Mouse (Mus musculus) MEL (cell line): ENCODE measurements around the gene Tunar. TPM values are rescaled to one million over a fixed set of nuclear protein-coding genes. Genes with fewer than 3 reads are reported as not detected.

Experiments
- DNase-seq: peaks from one replicate; pipeline ENCODE4 v3.0.0; 2011; ENCODE audit warnings: low read depth, low spot score
- H3K27ac ChIP-seq: 2 replicates; pipeline ENCODE4 v1.5.1; 2012; ENCODE audit warnings: low read depth, mild to moderate bottlenecking, control low read depth, low read length, moderate library complexity; ENCODE audit not compliant: control insufficient read depth
- H3K27me3 ChIP-seq, 2 experiments: fragments of 150-350 bp in 1 of 2; sonication (generic) in 1 of 2; 2 replicates each; pipeline ENCODE4 v1.6.1; 2012; ENCODE audit warnings: low read length in 2 of 2, mild to moderate bottlenecking in 2 of 2, improper control_type of control experiment in 1 of 2, moderate library complexity in 1 of 2; ENCODE audit not compliant: insufficient read depth in 2 of 2, control insufficient read depth in 1 of 2
- H3K36me3 ChIP-seq, 2 experiments: 2 replicates each; pipeline ENCODE4 v1.6.1; 2012 to 2014; ENCODE audit warnings: low read length in 2 of 2, improper control_type of control experiment in 1 of 2, inconsistent platforms in 1 of 2, mild to moderate bottlenecking in 1 of 2; ENCODE audit not compliant: insufficient read depth in 2 of 2, control insufficient read depth in 1 of 2
- H3K4me1 ChIP-seq, 2 experiments: fragments of 150-350 bp in 1 of 2; sonication (generic) in 1 of 2; 2 replicates each; pipeline ENCODE4 v1.6.1; 2012; ENCODE audit warnings: low read length in 2 of 2, improper control_type of control experiment in 1 of 2, mild to moderate bottlenecking in 1 of 2; ENCODE audit not compliant: insufficient read depth in 2 of 2, control insufficient read depth in 1 of 2
- H3K4me3 ChIP-seq, 2 experiments: fragments of 150-350 bp in 1 of 2; sonication (generic) in 1 of 2; 2 replicates each; pipeline ENCODE4 v1.5.1; 2012; ENCODE audit warnings: low read depth in 2 of 2, low read length in 2 of 2, mild to moderate bottlenecking in 2 of 2, moderate library complexity in 2 of 2, control low read depth in 1 of 2, improper control_type of control experiment in 1 of 2; ENCODE audit not compliant: control insufficient read depth in 1 of 2, insufficient read depth in 1 of 2
- H3K79me2 ChIP-seq: 2 replicates; pipeline ENCODE4 v1.6.1; 2012; ENCODE audit warnings: mild to moderate bottlenecking, low read length, moderate library complexity; ENCODE audit not compliant: control insufficient read depth, poor library complexity, insufficient read depth
- H3K9ac ChIP-seq: 2 replicates; pipeline ENCODE4 v1.6.1; 2012; ENCODE audit warnings: low read depth, mild to moderate bottlenecking, control low read depth, low read length, moderate library complexity; ENCODE audit not compliant: control insufficient read depth, poor library complexity, severe bottlenecking
- H3K9me3 ChIP-seq: fragments of 150-350 bp; sonication (generic); replicated peaks from 2 replicates; pipeline ENCODE4 v1.6.1; 2012; ENCODE audit warnings: mild to moderate bottlenecking, low read length, improper control_type of control experiment, moderate library complexity; ENCODE audit not compliant: insufficient read depth
- BHLHE40 ChIP-seq: IDR thresholded peaks from 2 replicates; pipeline ENCODE4 v1.6.1; 2012; ENCODE audit warnings: low read depth, mild to moderate bottlenecking, inconsistent platforms, low read length, improper control_type of control experiment, borderline replicate concordance
- EP300 ChIP-seq, 2 experiments: IDR thresholded peaks; 2 replicates each; pipeline ENCODE4 v1.6.1; 2011; ENCODE audit warnings: improper control_type of control experiment in 2 of 2, low read length in 2 of 2, low read depth in 1 of 2, mild to moderate bottlenecking in 1 of 2
- ETS1 ChIP-seq: IDR thresholded peaks from 2 replicates; pipeline ENCODE4 v1.6.1; 2012; ENCODE audit warnings: low read depth, mild to moderate bottlenecking, inconsistent platforms, low read length, improper control_type of control experiment, moderate library complexity
- GATA1 ChIP-seq: IDR thresholded peaks from 2 replicates; pipeline ENCODE4 v1.6.1; 2011; ENCODE audit warnings: low read depth, low read length, improper control_type of control experiment
- JUND ChIP-seq: IDR thresholded peaks from 2 replicates; pipeline ENCODE4 v1.6.1; 2011; ENCODE audit warnings: low read depth, mild to moderate bottlenecking, improper control_type of control experiment, low read length
- MAX ChIP-seq: IDR thresholded peaks from 2 replicates; pipeline ENCODE4 v1.6.1; 2011; ENCODE audit warnings: low read length, improper control_type of control experiment
- MXI1 ChIP-seq: IDR thresholded peaks from 2 replicates; pipeline ENCODE4 v1.6.1; 2011; ENCODE audit warnings: mild to moderate bottlenecking, low read depth, low read length, improper control_type of control experiment
- MYC ChIP-seq: IDR thresholded peaks from 2 replicates; pipeline ENCODE4 v1.6.1; 2011; ENCODE audit warnings: low read depth, mild to moderate bottlenecking, low read length, improper control_type of control experiment, moderate library complexity
- NELFE ChIP-seq: IDR thresholded peaks from 2 replicates; pipeline ENCODE4 v1.6.1; 2011; ENCODE audit warnings: low read depth, low read length, improper control_type of control experiment
- NRF1 ChIP-seq: IDR thresholded peaks from 2 replicates; pipeline ENCODE4 v1.6.1; 2014; ENCODE audit warnings: low read depth, mild to moderate bottlenecking, inconsistent platforms, low read length, improper control_type of control experiment, moderate library complexity; ENCODE audit not compliant: poor library complexity, insufficient read depth, severe bottlenecking
- POLR2AphosphoS5 ChIP-seq: IDR thresholded peaks from 2 replicates; pipeline ENCODE4 v1.6.1; 2012; ENCODE audit warnings: low read depth, borderline replicate concordance, mild to moderate bottlenecking, inconsistent platforms, low read length, moderate library complexity, mixed read lengths
- RCOR1 ChIP-seq: IDR thresholded peaks from 2 replicates; pipeline ENCODE4 v1.6.1; 2012; ENCODE audit warnings: low read depth, mild to moderate bottlenecking, inconsistent platforms, low read length, improper control_type of control experiment
- SIN3A ChIP-seq: IDR thresholded peaks from 2 replicates; pipeline ENCODE4 v1.6.1; 2012; ENCODE audit warnings: low read length, improper control_type of control experiment, inconsistent platforms
- SMC3 ChIP-seq: IDR thresholded peaks from 2 replicates; pipeline ENCODE4 v1.6.1; 2011; ENCODE audit warnings: low read depth, low read length, improper control_type of control experiment
- TBP ChIP-seq: IDR thresholded peaks from 2 replicates; pipeline ENCODE4 v1.8.0; 2011; ENCODE audit warnings: low read depth, low read length, improper control_type of control experiment
- UBTF ChIP-seq: IDR thresholded peaks from 2 replicates; pipeline ENCODE4 v1.6.1; 2012; ENCODE audit warnings: low read depth, mild to moderate bottlenecking, inconsistent platforms, low read length, improper control_type of control experiment, moderate library complexity, borderline replicate concordance; ENCODE audit not compliant: insufficient read depth
- USF1 ChIP-seq: IDR thresholded peaks from 2 replicates; pipeline ENCODE4 v1.6.1; 2014; ENCODE audit warnings: low read depth, mild to moderate bottlenecking, inconsistent platforms, low read length, improper control_type of control experiment, moderate library complexity
- ZC3H11A ChIP-seq: IDR thresholded peaks from 2 replicates; pipeline ENCODE4 v1.6.1; 2012; ENCODE audit warnings: low read depth, mild to moderate bottlenecking, inconsistent platforms, low read length, improper control_type of control experiment
- ZMIZ1 ChIP-seq: IDR thresholded peaks from 2 replicates; pipeline ENCODE4 v1.6.1; 2012; ENCODE audit warnings: low read depth, mild to moderate bottlenecking, inconsistent platforms, low read length, improper control_type of control experiment, moderate library complexity
- ZNF384 ChIP-seq: IDR thresholded peaks from 2 replicates; pipeline ENCODE4 v1.6.1; 2012; ENCODE audit warnings: low read depth, mild to moderate bottlenecking, inconsistent platforms, low read length, improper control_type of control experiment
- polyA plus RNA-seq, 2 experiments: library from polyadenylated mRNA; stranded (reverse) in 1 of 2; unstranded in 1 of 2; fragments of >175 nt in 1 of 2; fragments of >200 nt in 1 of 2; gene quantifications; 2 replicates each; pipeline versions ENCODE4 v1.2.1 to v1.2.4; 2012; ENCODE audit warnings: low replicate concordance in 2 of 2, low read depth in 1 of 2; ENCODE audit not compliant: insufficient read length in 2 of 2, insufficient read depth in 1 of 2, missing spikeins in 1 of 2
- total RNA-seq: library from RNA; depleted of rRNA; stranded (reverse); fragments of 300-350 nt; gene quantifications from 2 replicates; pipeline ENCODE4 v1.2.3, GENCODE M21; 2012

Gene Tunar
- total and polyA plus RNA-seq, 3 experiments: not detected

DNA sequence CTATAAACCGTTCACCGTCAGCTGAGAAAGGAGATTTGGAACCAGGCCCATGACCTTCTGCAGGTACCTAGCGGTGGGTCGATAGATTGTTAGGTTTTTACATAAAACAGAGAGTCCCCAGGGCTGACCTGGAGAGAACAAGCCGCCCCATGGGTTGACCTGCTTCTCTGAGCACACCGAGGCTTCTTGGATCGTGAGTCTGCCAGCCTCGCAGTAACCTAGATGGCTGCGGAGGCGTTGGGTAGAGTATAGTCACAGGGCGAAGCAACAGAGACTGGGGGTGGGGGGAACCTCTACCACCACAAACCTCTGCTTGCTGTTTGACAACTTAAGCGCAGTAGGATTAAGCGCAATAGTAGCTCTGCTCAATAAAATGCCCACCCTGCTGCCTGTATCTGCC is 23.1 kb downstream of the Tunar start:
- no peak for DNase-seq
- Histone ChIP-seq H3K36me3 (no peaks in the 10 kb centered on the region), H3K9me3 (no peaks in the 10 kb centered on the region), H3K9ac (no peak overlapping the region), H3K4me1 (no peaks in the 10 kb centered on the region), H3K79me2 (no peaks in the 10 kb centered on the region), H3K27ac (no peak overlapping the region), H3K4me3 (no peak overlapping the region), H3K27me3 (no peaks in the 10 kb centered on the region)
- no peak for TF ChIP-seq BHLHE40
- TF ChIP-seq POLR2AphosphoS5: no peak
- no peak for TF ChIP-seq UBTF
- no peak for TF ChIP-seq MYC
- TF ChIP-seq ZC3H11A: no peak
- TF ChIP-seq NRF1: no peak
- TF ChIP-seq MXI1: no peak
- no peak for TF ChIP-seq ZNF384
- TF ChIP-seq MAX: no peak

DNA sequence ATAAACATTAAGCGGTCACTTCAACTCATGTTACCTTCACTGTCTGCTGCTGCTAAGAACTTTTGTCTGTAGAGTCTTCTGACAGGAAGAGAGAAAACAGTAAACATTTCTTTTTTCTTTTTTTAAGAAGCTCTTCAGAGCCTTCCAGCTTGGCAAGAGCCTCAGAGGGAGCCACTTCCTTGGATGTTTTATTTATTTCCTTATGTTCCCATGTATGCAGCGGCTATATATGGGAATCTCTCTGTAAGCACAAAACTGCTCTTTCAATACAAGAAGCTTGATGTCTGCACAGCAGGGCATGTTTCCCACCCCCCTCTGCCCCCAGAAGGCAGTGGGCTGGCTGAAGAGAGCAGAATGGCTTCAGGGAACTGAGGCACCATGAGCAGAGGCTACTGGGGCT is 30.0 kb downstream of the Tunar start:
- no peak for DNase-seq
- Histone ChIP-seq H3K4me1 (no peaks in the 10 kb centered on the region), H3K79me2 (no peaks in the 10 kb centered on the region), H3K9ac (no peak overlapping the region), H3K27ac (no peak overlapping the region), H3K4me3 (no peak overlapping the region), H3K27me3 (no peaks in the 10 kb centered on the region), H3K36me3 (no peaks in the 10 kb centered on the region), H3K9me3 (no peaks in the 10 kb centered on the region)
- TF ChIP-seq GATA1 (no peak), USF1 (no peak), JUND (no peak), SMC3 (no peak), MAX (no peak), NELFE (no peak), RCOR1 (no peak), EP300 (IDR thresholded peaks at IDR 0.05; ENCODE audit: low read depth in 1 of 2, low read length in 2 of 2) (no peak), TBP (no peak), ETS1 (no peak), UBTF (no peak), ZMIZ1 (no peak), BHLHE40 (no peak), POLR2AphosphoS5 (no peak), SIN3A (no peak)
